Mouse (Mus musculus): Measurements from ENCODE around the gene Naa16.

DNA sequence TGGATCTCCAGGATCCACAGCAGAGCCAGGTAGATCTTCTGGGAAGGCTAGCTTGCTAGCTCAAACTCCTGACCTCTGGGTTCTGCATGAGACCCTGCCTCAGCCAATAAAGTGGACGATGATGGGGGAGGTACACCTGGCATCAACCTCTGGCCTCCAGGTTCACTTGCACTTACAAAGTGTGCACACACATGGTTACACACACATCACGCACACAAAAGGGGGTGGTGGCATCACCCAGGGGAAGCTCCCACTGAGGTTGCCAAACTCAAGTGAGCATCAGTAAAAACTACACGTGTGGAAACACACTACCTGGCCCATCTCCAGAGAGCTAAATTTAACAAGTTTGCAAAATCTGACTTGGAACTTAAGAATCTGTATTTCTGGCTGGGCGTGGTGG lies 77.9 kb downstream of the Naa16 start:
- no peak for TF ChIP-seq CTCF (IDR thresholded peaks at IDR 0.05; ENCODE audit: low read depth, low read length)
- TF ChIP-seq POLR2A (IDR thresholded peaks at IDR 0.05; ENCODE audit: extremely low read depth, insufficient read depth, low read length) = no peak

Measured in liver, adult 2 months (tissue).